Mouse (Mus musculus): Measurements from ENCODE around the gene Gm28047. TPM values are rescaled to one million over a fixed set of nuclear protein-coding genes. Genes with fewer than 3 reads are reported as not detected.

The Gm28047 gene
- total RNA-seq, 2 experiments from 2014 or later: 0.60 TPM; not detected in 1

DNA sequence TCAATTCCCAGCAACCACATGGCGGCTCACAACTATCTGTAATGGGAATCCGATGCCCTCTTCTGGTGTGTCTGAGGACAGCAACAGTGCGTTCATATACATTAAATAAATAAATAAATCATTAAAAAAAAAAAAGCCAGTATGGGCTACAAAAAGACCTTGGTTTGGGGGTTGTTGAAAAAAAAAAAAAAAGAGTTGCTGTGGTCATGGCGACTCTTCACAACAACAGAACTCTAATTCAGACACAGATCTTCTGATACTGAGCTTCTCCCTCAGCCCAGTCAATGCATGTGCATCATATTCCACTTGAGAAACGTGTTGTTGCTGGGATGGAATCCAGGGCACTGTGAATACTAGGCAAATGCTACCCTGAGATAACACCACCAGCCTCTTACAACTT lies 72.3 kb downstream of the Gm28047 start:
- no peak for DNase-seq (ENCODE audit: low spot score in 2 of 2)

DNA sequence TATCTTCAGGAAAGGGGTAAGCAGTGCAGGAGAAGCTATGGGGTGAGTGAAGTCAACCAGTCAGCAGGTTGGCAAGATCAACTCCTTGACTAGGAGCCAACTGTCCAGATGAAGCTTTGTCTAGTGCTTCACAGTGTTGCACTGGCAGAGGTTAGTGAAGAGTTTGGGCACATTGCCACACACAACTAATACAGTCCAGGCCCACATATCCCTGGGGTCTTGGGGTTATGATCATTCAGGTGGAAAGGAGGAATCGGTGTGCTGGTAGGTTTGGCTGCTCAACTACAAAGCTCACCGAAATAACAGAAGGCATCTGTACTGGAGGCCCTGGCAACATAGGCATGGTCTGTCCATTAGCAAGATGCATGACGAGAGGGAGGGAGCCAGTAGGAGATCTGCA lies 77.4 kb downstream of the Gm28047 start:
- DNase-seq (ENCODE audit: low spot score in 2 of 2): peak; percentile 37 to 51

- peak; percentile 80 to 84 for DNase-seq (ENCODE audit: low spot score in 2 of 2)
These were observed 78.0 kb downstream of the Gm28047 start for GRCm38 (mm10) chr15:102546677-102547427.

GRCm38 (mm10) chr15:102546246-102546645 lies 78.6 kb downstream of the Gm28047 start:
- DNase-seq (ENCODE audit: low spot score in 2 of 2): no peak

DNA sequence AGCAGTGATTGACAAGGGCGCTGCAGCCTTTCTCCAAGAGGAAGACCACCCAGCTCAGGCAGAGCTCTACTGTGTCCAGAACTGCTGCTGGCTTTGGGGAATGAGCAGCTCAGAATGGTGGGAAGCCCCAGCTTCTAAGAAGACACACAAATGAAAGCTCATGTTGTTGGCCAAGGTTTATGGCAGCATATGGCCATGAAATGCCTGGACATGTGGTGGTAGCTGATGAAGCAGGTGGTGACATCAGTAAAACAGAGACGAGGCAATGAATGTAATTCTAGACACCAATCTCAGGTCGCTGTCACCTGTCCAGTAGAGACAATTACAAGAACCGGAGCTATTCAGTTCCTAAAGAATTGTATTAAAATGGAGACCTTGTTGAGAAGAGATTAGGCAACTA lies 80.1 kb downstream of the Gm28047 start:
- DNase-seq (ENCODE audit: low spot score in 2 of 2): peak in 1 of 2 experiments; percentile 35

DNA sequence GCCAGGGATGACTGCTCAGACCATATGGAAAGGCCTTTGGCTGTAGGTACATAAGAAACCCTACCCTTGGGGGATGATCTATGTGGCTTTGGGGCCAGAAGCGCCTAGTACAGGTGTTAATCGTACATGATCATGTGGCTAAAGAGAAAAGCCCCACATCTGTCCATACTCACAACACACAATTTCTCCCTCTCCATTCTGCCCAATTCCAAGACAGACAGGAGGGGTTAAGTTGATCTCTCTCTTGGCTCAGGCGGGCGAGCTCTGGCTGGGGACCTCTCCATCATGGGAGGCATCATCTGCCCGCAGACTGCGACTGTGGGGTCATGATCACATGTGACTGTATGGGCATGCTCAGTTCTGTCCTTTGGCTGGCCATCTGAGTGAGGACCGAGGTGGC lies 90.9 kb downstream of the Gm28047 start:
- no peak for DNase-seq (ENCODE audit: low spot score in 2 of 2)

GRCm38 (mm10) chr15:102532106-102532900 lies 92.6 kb downstream of the Gm28047 start:
- no peak for DNase-seq (ENCODE audit: low spot score in 2 of 2)

DNA sequence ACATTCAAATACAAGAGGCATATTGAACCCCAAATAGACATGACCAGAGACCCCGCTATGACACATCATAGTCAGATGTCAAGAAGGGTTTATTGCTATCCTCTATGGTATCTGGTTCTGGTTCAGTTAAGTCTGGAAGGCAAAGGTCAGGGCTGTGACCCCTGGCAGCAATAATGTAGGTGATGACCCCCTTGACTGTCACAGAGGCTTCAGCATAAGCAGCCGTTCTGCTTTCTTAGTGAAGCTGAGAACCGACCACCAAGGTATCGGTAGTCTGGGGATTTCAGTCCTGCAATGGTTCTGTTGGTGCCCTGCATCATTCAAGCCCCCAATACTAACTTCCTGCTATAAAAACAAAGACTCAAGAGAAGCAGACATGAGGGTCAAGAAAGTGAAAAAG lies 93.3 kb downstream of the Gm28047 start:
- DNase-seq (ENCODE audit: low spot score in 2 of 2): no peak

DNA sequence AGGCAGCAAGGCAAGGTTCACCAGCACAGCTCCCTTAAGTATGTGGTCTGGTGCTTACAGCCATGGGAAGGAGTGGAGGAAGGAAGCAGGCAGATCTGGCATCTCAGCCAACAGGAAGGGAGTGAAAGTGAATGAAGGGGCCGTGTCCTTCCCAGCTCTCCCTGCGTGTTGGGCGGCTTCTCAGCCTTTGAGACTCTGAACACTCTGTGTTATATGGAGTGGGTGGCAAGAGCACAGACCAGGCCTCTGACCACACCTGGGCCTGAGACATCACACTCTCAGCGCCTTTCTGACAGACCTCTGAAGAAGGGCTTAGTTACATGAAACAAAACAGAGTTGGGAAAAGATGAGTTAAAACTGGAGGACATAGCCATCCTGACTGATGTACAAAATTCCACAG lies 94.3 kb downstream of the Gm28047 start:
- DNase-seq (ENCODE audit: low spot score in 2 of 2): no peak

GRCm38 (mm10) chr15:102528396-102528795 lies 96.5 kb downstream of the Gm28047 start:
- no peak for DNase-seq (ENCODE audit: low spot score in 2 of 2)

GRCm38 (mm10) chr15:102527936-102528335 lies 96.9 kb downstream of the Gm28047 start:
- no peak for DNase-seq (ENCODE audit: low spot score in 2 of 2)

- no peak for DNase-seq (ENCODE audit: low spot score in 2 of 2)
These were observed 98.5 kb downstream of the Gm28047 start for GRCm38 (mm10) chr15:102526111-102527002.

DNA sequence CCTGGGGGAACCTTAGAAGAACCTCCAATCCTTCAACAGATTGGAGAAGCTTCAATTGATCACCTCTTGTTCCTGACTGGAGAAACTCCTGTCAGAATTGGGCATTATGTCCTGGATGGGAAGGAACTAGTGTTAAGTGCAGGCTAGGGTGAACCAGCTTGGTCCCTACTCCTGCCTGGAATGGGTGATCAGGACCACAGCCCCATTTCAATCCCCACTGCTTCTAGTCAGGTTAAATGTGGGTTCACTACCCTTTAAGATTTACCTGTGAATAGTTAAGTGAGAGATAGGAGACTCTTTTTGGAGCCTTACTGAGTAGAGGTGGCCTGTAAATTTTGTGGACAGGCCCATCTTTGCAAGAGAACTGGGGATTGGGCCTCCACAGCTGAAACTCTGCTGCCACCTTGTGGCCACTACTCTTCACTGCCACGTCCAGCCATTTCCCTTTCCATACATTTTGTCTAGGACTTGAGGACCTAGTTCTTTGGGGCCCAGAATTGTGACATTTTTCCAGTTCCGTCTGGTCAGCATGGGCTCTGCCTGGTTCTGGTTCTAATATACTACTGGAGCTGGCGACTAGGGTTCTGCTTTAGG lies 99.9 kb downstream of the Gm28047 start, which contains the start of gene Npff:
Gene Npff, minus strand, starts transcription at position 51 of the 594 bp plus-strand sequence.
- peak; percentile 84 to 85 for DNase-seq (ENCODE audit: low spot score in 2 of 2)

GRCm38 (mm10) chr15:102521480-102521879 lies 103.4 kb downstream of the Gm28047 start:
- DNase-seq (ENCODE audit: low spot score in 2 of 2): no peak

GRCm38 (mm10) chr15:102520416-102520815 lies 104.5 kb downstream of the Gm28047 start:
- DNase-seq (ENCODE audit: low spot score in 2 of 2): no peak

- no peak for DNase-seq (ENCODE audit: low spot score in 2 of 2)
These were observed 105.4 kb downstream of the Gm28047 start for GRCm38 (mm10) chr15:102519211-102520141.

DNA sequence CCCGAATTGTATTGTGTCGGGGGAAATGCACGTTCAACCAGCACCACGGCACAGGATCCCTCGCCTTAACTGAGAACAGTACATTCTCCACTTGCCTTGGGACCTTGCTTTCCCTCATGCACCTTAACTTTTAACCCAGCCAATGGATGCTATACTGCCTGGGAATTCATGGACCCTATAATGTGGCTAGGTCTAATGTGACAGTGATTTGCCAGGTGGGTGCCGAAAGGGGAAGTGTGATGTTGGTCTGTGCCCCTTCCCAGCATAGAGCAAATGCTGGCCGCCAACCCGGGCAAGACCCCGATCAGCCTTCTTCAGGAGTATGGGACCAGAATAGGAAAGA lies 106.0 kb downstream of the Gm28047 start:
- no peak for DNase-seq (ENCODE audit: low spot score in 2 of 2)

DNA sequence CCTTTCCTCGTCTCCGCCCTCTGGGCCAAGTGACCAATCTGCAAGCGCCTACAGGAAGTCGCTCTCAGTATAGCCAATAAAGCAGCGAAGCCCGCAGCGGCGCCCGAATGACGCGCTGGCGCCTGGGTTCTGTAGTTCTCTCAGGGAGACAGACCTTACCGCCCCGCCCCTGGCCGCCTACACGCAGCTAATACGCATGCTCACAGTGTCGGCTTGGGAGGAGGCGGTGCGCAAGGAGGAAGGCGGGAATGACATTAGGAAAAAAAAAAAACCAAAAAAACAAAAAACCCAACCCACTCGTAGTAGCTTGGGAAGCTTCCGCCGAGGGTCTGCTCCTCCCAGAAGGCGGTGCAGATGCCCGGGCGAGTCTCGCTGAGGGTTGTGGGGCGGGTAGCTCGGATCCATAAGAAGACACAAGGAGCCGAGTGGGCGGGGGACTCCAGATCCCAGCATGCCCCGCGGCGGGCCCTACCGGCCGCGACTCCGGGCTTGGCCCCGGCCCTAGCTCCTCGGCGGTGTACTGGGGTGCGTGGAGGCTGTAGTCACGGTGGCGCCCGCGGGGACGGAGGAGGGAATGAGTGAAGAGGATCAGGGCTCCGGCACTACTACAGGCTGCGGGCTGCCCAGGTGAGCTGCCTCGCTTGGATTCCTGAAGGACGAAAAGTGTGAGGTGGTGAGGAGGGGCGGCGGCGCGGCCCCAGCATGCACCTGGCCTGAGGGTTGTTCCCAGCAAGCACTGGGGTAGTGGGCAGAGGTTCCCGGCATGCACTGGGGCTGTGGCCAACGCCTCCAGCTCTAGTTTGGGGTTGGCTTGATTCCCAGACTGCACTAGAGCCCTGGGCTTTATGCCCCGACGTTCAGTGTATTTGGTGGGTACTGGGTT lies 106.7 kb downstream of the Gm28047 start, which contains the start of gene Tarbp2:
Gene Tarbp2, plus strand, starts transcription at position 217 of the 883 bp plus-strand sequence.
- peak; percentile 98 to 99 for DNase-seq (ENCODE audit: low spot score in 2 of 2)

- no peak for DNase-seq (ENCODE audit: low spot score in 2 of 2)
These were observed 107.3 kb downstream of the Gm28047 start for GRCm38 (mm10) chr15:102517631-102517975.
